Mouse (Mus musculus) E14TG2a.4 (cell line): ENCODE results near the gene Psma4.

Source experiments
- CTCF ChIP-seq: conservative IDR thresholded peaks from 2 replicates; pipeline ENCODE4 v1.5.1; 2014; ENCODE audit warnings: low read length
- NANOG ChIP-seq: IDR thresholded peaks from 2 replicates; pipeline ENCODE4 v1.6.1; 2014; ENCODE audit warnings: borderline replicate concordance, low read length, mixed read lengths
- POU5F1 ChIP-seq: IDR thresholded peaks from 2 replicates; pipeline ENCODE4 v1.6.1; 2014; ENCODE audit warnings: low read length, borderline replicate concordance

- TF ChIP-seq CTCF (no peak), POU5F1 (no peak), NANOG (no peak)
These were observed 31.0 kb downstream of the Psma4 start for GRCm38 (mm10) chr9:54981291-54982191.
